Mouse (Mus musculus) bone marrow, adult 2 months (tissue): ENCODE data around the gene Nf1.

Source experiments
- CTCF ChIP-seq: fragments of 200-500 bp; IDR thresholded peaks from 2 replicates; pipeline ENCODE4 v1.5.1; 2011; ENCODE audit warnings: low read length, control low read depth; ENCODE audit not compliant: control insufficient read depth, insufficient read depth
- POLR2A ChIP-seq: fragments of 200-500 bp; IDR thresholded peaks from 2 replicates; pipeline ENCODE4 v1.6.1; 2011; ENCODE audit warnings: low read depth, mild to moderate bottlenecking, control low read depth, low read length, borderline replicate concordance; ENCODE audit not compliant: control insufficient read depth

GRCm38 (mm10) chr11:79323985-79324685 is 15.4 kb upstream of the Nf1 start:
- TF ChIP-seq POLR2A: no peak
- TF ChIP-seq CTCF: no peak
